Mouse (Mus musculus) cerebellum, postnatal 25 days (tissue): ENCODE measurements at regions not wholly inside any gene's neighbourhood (a gene's known extent, or its start where the extent isn't known, plus 50 kb on each side); places are given as distances from the start of the nearest gene placed in this dataset.
A peak's percentile ranks its signal among the peaks of the same experiment; 100 is the strongest.

ENCODE experiments used
- DNase-seq, 2 experiments: peaks; one replicate each; pipeline ENCODE4 v3.0.0; 2021; ENCODE audit warnings: mixed read lengths in 2 of 2

DNA sequence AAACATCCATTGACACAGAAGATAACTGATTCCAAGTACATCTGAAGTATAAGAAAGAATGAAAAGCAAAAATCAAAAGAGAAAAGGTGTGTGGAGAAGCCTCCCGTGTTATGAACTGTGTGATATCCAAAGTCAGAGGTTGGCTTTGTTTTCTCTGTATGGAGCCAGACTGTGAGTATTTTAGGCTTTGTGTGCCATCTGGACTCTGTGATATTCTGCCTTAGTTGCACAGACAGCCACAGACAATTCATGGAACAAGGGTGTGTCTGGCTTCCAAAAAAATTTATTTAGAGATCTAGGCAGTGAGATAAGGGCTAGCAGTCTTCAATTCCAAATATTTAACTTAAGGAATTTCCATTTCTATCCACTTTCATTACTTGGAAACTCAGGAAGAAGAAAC is 111.5 kb upstream of the Dpp10 start:
- peak; percentile 32 to 53 for DNase-seq

DNA sequence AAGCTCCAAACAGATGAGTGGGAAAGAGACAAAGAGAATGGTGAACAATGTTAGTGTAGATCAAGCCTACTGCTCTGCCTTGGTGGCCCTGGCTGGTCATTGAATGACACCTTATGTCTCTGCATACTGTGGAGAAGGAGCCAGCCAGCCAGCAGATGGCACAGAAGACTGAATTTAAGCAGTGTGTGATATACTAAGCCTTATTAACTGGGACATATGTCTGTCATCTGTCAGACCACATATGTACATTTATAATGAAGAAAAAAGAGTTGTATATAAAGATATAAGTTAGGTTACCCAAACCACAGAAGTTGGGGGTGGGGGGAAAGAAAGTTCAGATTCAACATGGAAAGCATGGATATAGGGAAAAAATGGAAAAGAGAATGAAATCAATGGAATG is 106.7 kb upstream of the Dpp10 start:
- peak in 1 of 2 experiments; percentile 27 for DNase-seq

DNA sequence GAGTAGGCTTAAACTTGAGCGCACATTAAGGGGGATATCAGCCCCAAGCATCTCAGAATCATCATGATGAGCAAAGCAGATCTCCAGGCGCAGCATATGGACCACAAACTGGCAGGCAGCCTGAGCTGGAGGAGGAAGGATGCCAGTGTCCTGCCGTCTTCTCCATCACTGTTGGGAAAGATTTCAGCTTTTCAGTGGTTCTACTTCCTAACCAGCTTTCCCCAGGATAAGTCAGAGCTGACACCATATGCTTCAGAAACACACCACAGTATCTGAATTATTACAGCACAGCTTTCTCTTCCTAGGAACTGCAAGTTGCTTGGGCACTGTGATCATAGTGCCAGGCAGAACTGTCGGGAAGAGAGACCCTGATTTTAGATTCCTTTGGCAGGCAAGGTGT is 103.2 kb upstream of the Dpp10 start:
- DNase-seq: peak; percentile 92 to 94

DNA sequence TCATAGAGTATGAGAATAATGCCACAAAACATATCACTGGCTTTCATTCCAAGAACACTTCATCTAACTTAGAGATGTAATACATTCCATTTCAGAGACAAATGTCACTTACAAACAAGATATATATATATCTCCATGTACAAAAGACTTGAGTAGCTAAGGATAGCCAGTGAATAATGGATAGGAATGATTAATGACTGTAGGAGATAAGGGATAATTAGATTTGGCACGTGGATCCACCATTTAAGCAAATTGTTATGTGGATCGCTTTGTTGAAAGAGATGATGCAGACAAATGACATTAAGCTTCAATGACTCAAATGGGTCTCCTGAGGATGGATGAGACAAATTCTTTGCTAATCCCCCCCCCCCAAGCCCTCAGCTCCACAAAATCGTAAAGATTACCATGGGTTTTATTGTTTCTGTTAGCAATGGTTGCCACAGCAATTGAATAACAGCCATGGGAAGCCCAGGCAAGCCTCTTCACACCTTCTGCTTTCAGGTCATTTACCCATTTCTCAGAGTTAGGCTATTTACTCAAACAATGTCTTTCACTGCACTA is 59.0 kb upstream of the Dpp10 start:
- no peak for DNase-seq

DNA sequence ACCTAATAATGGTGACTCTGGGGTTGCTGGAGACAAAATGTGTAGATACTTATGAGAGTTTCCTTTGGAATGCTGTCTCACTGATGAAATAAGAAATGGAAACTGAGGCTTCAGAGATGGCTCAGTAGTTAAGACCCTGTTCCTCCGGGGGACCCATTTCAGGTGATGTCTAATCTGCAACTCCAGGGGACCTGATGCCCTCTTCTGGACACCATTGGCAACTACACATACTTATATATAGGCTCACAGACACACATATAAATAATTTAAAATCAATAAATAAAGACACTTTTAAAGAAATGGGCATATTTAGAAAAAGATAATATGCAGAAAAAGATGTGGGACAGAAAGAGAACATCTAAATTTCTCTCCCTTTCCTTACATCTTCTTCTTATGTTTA is 57.7 kb upstream of the Dpp10 start:
- no peak for DNase-seq
